Mouse (Mus musculus) CH12.LX (cell line): ENCODE results near the gene Prkag1. TPM values are rescaled to one million over a fixed set of nuclear protein-coding genes. Genes with fewer than 3 reads are reported as not detected.
A peak's percentile ranks its signal among the peaks of the same experiment; 100 is the strongest.

Source experiments
- DNase-seq: peaks from one replicate; pipeline ENCODE4 v3.0.0-alpha.2; 2013; ENCODE audit errors: extremely low read depth
- H3K27ac ChIP-seq: 2 replicates; pipeline ENCODE4 v1.5.1; 2012; ENCODE audit warnings: low read depth, mild to moderate bottlenecking, control low read depth, moderate library complexity; ENCODE audit not compliant: insufficient read depth
- H3K27me3 ChIP-seq: replicated peaks from 2 replicates; pipeline ENCODE3; 2012; ENCODE audit warnings: inconsistent platforms
- H3K36me3 ChIP-seq, 2 experiments: replicated peaks in 1 of 2; 2 replicates each; pipeline versions ENCODE3 to v1.6.1; 2012; ENCODE audit warnings: inconsistent platforms in 1 of 2, low read length in 1 of 2, mild to moderate bottlenecking in 1 of 2, mixed read lengths in 1 of 2, moderate library complexity in 1 of 2; ENCODE audit not compliant: control insufficient read depth in 1 of 2, insufficient read depth in 1 of 2
- H3K4me1 ChIP-seq, 2 experiments: 2 replicates each; pipeline ENCODE4 v1.6.1; 2012; ENCODE audit warnings: inconsistent platforms in 1 of 2, moderate library complexity in 1 of 2; ENCODE audit not compliant: insufficient read depth in 2 of 2, control insufficient read depth in 1 of 2
- H3K4me2 ChIP-seq: 2 replicates; pipeline ENCODE4 v1.6.1; 2012; ENCODE audit warnings: low read depth, mild to moderate bottlenecking, control low read depth; ENCODE audit not compliant: poor library complexity, insufficient read depth, severe bottlenecking
- H3K4me3 ChIP-seq, 3 experiments: fragments of 150-350 bp in 1 of 3; sonication (generic) in 1 of 3; replicated peaks in 1 of 3; 2 replicates each; pipeline versions ENCODE3 to v1.5.1; 2011 to 2012; ENCODE audit warnings: low read depth in 2 of 3, low read length in 2 of 3, mild to moderate bottlenecking in 2 of 3, moderate library complexity in 2 of 3, control low read depth in 1 of 3, improper control_type of control experiment in 1 of 3, inconsistent platforms in 1 of 3, mixed read lengths in 1 of 3; ENCODE audit not compliant: poor library complexity in 1 of 3
- H3K79me2 ChIP-seq: replicated peaks from 2 replicates; pipeline ENCODE4 v1.6.1; 2012; ENCODE audit warnings: mild to moderate bottlenecking, moderate library complexity; ENCODE audit not compliant: control insufficient read depth, poor library complexity, insufficient read depth, severe bottlenecking; ENCODE audit errors: extremely low read depth
- H3K9ac ChIP-seq: 2 replicates; pipeline ENCODE4 v1.6.1; 2012; ENCODE audit warnings: low read depth, mild to moderate bottlenecking, control low read depth, moderate library complexity; ENCODE audit not compliant: insufficient read depth
- H3K9me3 ChIP-seq: replicated peaks from 2 replicates; pipeline ENCODE3; 2012; ENCODE audit warnings: low read length, inconsistent platforms, mixed read lengths
- CHD2 ChIP-seq: IDR thresholded peaks from 2 replicates; pipeline ENCODE4 v1.6.1; 2011; ENCODE audit warnings: low read length, improper control_type of control experiment
- E2F4 ChIP-seq: IDR thresholded peaks from 2 replicates; pipeline ENCODE4 v1.6.1; 2011; ENCODE audit warnings: low read depth, low read length, improper control_type of control experiment; ENCODE audit not compliant: insufficient replicate concordance
- EP300 ChIP-seq: IDR thresholded peaks from 2 replicates; pipeline ENCODE4 v1.6.1; 2011; ENCODE audit warnings: low read length, improper control_type of control experiment
- ETS1 ChIP-seq: conservative IDR thresholded peaks from 2 replicates; pipeline ENCODE4 v1.6.1; 2012; ENCODE audit warnings: low read depth, mild to moderate bottlenecking, inconsistent platforms, low read length, improper control_type of control experiment, moderate library complexity
- GABPA ChIP-seq: IDR thresholded peaks from 2 replicates; pipeline ENCODE4 v1.6.1; 2012; ENCODE audit warnings: low read depth, low read length, improper control_type of control experiment, inconsistent platforms; ENCODE audit not compliant: insufficient replicate concordance
- IRF4 ChIP-seq: IDR thresholded peaks from 2 replicates; pipeline ENCODE4 v1.6.1; 2014; ENCODE audit warnings: low read depth, mild to moderate bottlenecking, inconsistent platforms, low read length, improper control_type of control experiment
- JUN ChIP-seq: IDR thresholded peaks from 2 replicates; pipeline ENCODE4 v1.6.1; 2011; ENCODE audit warnings: low read depth, mild to moderate bottlenecking, low read length, improper control_type of control experiment, moderate library complexity; ENCODE audit not compliant: insufficient read depth
- JUND ChIP-seq: conservative IDR thresholded peaks from 2 replicates; pipeline ENCODE4 v1.6.1; 2011; ENCODE audit warnings: low read depth, low read length, improper control_type of control experiment
- KAT2A ChIP-seq: IDR thresholded peaks from 2 replicates; pipeline ENCODE4 v1.6.1; 2012; ENCODE audit warnings: low read length, improper control_type of control experiment, inconsistent platforms; ENCODE audit not compliant: insufficient replicate concordance
- MAX ChIP-seq: IDR thresholded peaks from 2 replicates; pipeline ENCODE4 v1.6.1; 2011; ENCODE audit warnings: low read length, improper control_type of control experiment
- MAZ ChIP-seq: IDR thresholded peaks from 2 replicates; pipeline ENCODE4 v1.6.1; 2012; ENCODE audit warnings: low read depth, mild to moderate bottlenecking, inconsistent platforms, low read length, improper control_type of control experiment, moderate library complexity
- MEF2A ChIP-seq: IDR thresholded peaks from 2 replicates; pipeline ENCODE4 v1.6.1; 2014; ENCODE audit warnings: low read depth, mild to moderate bottlenecking, inconsistent platforms, low read length, improper control_type of control experiment, borderline replicate concordance
- MXI1 ChIP-seq: IDR thresholded peaks from 2 replicates; pipeline ENCODE4 v1.6.1; 2011; ENCODE audit warnings: mild to moderate bottlenecking, low read depth, low read length, improper control_type of control experiment
- NELFE ChIP-seq: IDR thresholded peaks from 2 replicates; pipeline ENCODE4 v1.6.1; 2011; ENCODE audit warnings: low read depth, low read length, improper control_type of control experiment
- NRF1 ChIP-seq: IDR thresholded peaks from 2 replicates; pipeline ENCODE4 v1.6.1; 2014; ENCODE audit warnings: low read depth, mild to moderate bottlenecking, inconsistent platforms, low read length, improper control_type of control experiment, moderate library complexity
- PAX5 ChIP-seq: IDR thresholded peaks from 2 replicates; pipeline ENCODE4 v1.6.1; 2012; ENCODE audit warnings: low read length, inconsistent platforms, mixed read lengths
- POLR2A ChIP-seq: IDR thresholded peaks from 2 replicates; pipeline ENCODE4 v1.6.1; 2011; ENCODE audit warnings: low read depth, mild to moderate bottlenecking, improper control_type of control experiment, low read length
- POLR2AphosphoS2 ChIP-seq: IDR thresholded peaks from 2 replicates; pipeline ENCODE4 v1.6.1; 2011; ENCODE audit warnings: low read depth, low read length, improper control_type of control experiment
- SMC3 ChIP-seq: IDR thresholded peaks from 2 replicates; pipeline ENCODE4 v1.6.1; 2011; ENCODE audit warnings: low read depth, low read length, improper control_type of control experiment
- TBP ChIP-seq: conservative IDR thresholded peaks from 2 replicates; pipeline ENCODE4 v1.6.1; 2011; ENCODE audit warnings: low read depth, low read length, improper control_type of control experiment
- TCF12 ChIP-seq: IDR thresholded peaks from 2 replicates; pipeline ENCODE4 v1.6.1; 2014; ENCODE audit warnings: low read depth, mild to moderate bottlenecking, inconsistent platforms, low read length, improper control_type of control experiment
- UBTF ChIP-seq: IDR thresholded peaks from 2 replicates; pipeline ENCODE4 v1.6.1; 2012; ENCODE audit warnings: low read depth, mild to moderate bottlenecking, inconsistent platforms, low read length, improper control_type of control experiment, moderate library complexity
- USF1 ChIP-seq: IDR thresholded peaks from 2 replicates; pipeline ENCODE4 v1.6.1; 2014; ENCODE audit warnings: low read depth, mild to moderate bottlenecking, inconsistent platforms, low read length, improper control_type of control experiment
- ZKSCAN1 ChIP-seq: IDR thresholded peaks from 2 replicates; pipeline ENCODE4 v1.6.1; 2012; ENCODE audit warnings: low read depth, inconsistent platforms, low read length, improper control_type of control experiment, borderline replicate concordance
- ZNF384 ChIP-seq: IDR thresholded peaks from 2 replicates; pipeline ENCODE4 v1.6.1; 2012; ENCODE audit warnings: low read depth, low read length, improper control_type of control experiment, inconsistent platforms
- dilution Hi-C: fragments of 300-500 bp; cut with MboI; formaldehyde crosslinking; loops from 2 replicates; pipeline ENCODE4 v1.14.3; 2020; ENCODE audit warnings: low sequenced_read_pairs; ENCODE audit not compliant: extremely low pct_unique_long_range_greater_than_20kb, extremely low pct_ligation_motif_present
- in situ Hi-C: fragments of 300-500 bp; cut with MboI; formaldehyde crosslinking; loops from 3 replicates; pipeline ENCODE4 v1.14.3; 2019; ENCODE audit warnings: low sequenced_read_pairs, low pct_ligation_motif_present, low pct_unique_long_range_greater_than_20kb, mixed read lengths
- polyA plus RNA-seq: library from polyadenylated mRNA; unstranded; fragments of >175 nt; gene quantifications from 2 replicates; pipeline ENCODE4 v1.2.1, GENCODE M21; 2012; ENCODE audit warnings: low read depth; ENCODE audit not compliant: insufficient read length
- total RNA-seq, 2 experiments: library from RNA; depleted of rRNA; stranded (reverse); fragments of 300-350 nt in 1 of 2; fragments of >200 nt in 1 of 2; gene quantifications; 2 replicates each; pipeline ENCODE4 v1.2.3; 2012 to 2014

The Prkag1 gene
- total and polyA plus RNA-seq, 3 experiments, result 49.4 to 87.5 (median 66.1) TPM

DNA sequence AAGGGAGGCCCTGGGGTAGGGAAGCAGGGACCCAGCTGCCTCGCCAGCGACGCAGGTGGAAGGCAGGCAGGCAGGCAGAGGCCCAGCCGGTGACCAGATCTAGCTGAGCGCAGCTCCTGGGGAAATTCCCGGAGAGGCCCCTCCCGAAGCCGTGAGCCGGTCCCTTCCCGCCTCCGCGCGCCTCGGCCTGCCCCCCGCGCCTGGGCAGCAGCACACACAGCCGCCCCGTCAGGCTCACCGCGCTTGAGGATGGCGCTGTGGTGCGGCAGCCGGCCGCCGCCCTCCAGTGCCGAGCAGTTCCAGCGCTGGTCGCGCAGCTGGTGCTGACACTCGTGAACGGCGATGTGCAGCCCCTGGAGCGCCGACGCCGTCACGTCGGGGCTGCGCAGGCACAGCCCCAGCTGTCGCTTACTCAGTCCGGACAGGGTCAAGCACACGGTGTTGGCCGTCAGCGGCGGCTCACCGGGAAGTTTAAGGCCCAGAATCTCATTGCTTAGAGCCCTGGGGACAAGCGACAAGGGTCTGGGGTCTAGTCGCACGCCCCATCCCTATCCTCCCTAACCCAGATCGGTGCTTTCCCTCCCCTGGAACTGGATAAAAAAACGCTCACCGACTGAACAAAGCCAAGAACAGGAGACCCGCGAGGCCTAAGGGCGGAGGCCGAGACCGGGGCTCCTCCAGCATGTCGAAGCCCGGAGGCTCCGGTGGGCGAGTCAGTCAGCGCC lies 54.9 kb downstream of the Prkag1 start (continued):
- peak; percentile 67; the same call in 1 of the 2 replicates for TF ChIP-seq MXI1
- TF ChIP-seq POLR2AphosphoS2, result no peak
- TF ChIP-seq IRF4, result peak; percentile 81
- no peak for TF ChIP-seq JUND
- no peak for TF ChIP-seq PAX5
- TF ChIP-seq MAZ, result peak; percentile 81
- TF ChIP-seq EP300, result peak; percentile 73
- peak; percentile 47 for TF ChIP-seq NELFE
- peak; percentile 61; the same call in 1 of the 2 replicates for TF ChIP-seq POLR2A
- no peak; the same call in 1 of the 2 replicates for TF ChIP-seq ZNF384
- no peak for TF ChIP-seq TBP
- peak; percentile 65 for TF ChIP-seq NRF1
- TF ChIP-seq ZKSCAN1, result no peak
- TF ChIP-seq USF1, result no peak
- TF ChIP-seq JUN, result no peak
- TF ChIP-seq CHD2, result peak; percentile 60
- peak; percentile 97 for TF ChIP-seq TCF12
- peak; percentile 60 for TF ChIP-seq MAX
- no peak for TF ChIP-seq KAT2A

DNA sequence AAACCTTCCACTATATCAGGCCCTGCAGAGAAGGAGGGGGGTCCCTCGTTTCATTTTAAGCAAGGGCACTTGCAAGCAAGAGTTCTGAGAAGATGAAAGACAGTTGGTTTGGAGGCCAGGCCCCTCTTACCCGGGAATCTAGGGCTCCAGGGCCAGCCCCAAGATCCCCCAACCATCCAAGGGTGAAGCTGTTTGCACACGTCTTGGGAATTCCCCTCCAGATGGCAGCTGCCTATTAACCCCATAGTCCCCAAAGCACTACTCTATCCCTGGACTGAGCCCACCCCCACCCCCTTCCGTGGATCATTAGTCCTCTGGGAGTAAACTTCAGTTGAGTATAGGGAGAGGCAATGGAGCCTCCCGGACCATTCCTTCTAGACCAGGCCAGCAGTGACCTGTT lies 55.8 kb downstream of the Prkag1 start:
- Histone ChIP-seq H3K9me3 (no peaks in the 10 kb centered on the region), H3K79me2 (no peaks in the 10 kb centered on the region), H3K36me3 (peaks cover 9 to 36% of the 10 kb centered on the region in 2 experiments), H3K27me3 (peaks cover 2% of the 10 kb centered on the region), H3K4me1 (peaks cover 15 to 56% of the 10 kb centered on the region in 2 experiments), H3K27ac (peak overlapping the region; percentile 83; the same call in 1 of the 2 replicates), H3K4me3 (peak overlapping the region; percentile 13 to 62 (median 34)), H3K4me2 (peak overlapping the region; percentile 67), H3K9ac (peak overlapping the region; percentile 37; the same call in 1 of the 2 replicates)
- DNase-seq, result peak; percentile 62
- dilution Hi-C loops (no loop called here), in situ Hi-C loops (no loop called here)
- TF ChIP-seq NRF1 (no peak), CHD2 (no peak), SMC3 (no peak), TCF12 (peak; percentile 94), JUND (no peak), E2F4 (no peak), GABPA (no peak), IRF4 (peak; percentile 39; the same call in 1 of the 2 replicates), ETS1 (peak; percentile 45), EP300 (peak; percentile 68), UBTF (no peak), MAX (no peak), MEF2A (0 out of 2 replicates have a peak, but pooled peaks have one; percentile 29)
